Mouse (Mus musculus) G1E (cell line): ENCODE data around the gene Ift140.

ENCODE experiments used
- CTCF ChIP-seq: IDR thresholded peaks from 2 replicates; pipeline ENCODE4 v1.5.1; 2012; ENCODE audit warnings: low read depth, low read length, inconsistent platforms, mixed read lengths
- GATA1 ChIP-seq: IDR thresholded peaks from 2 replicates; pipeline ENCODE4 v1.6.1; 2012; ENCODE audit warnings: borderline replicate concordance, low read length, inconsistent platforms, mixed read lengths
- GATA2 ChIP-seq: IDR thresholded peaks from 2 replicates; pipeline ENCODE4 v1.6.1; 2012; ENCODE audit warnings: low read depth, low read length, inconsistent platforms, borderline replicate concordance
- POLR2AphosphoS5 ChIP-seq: IDR thresholded peaks from 2 replicates; pipeline ENCODE4 v1.6.1; 2012; ENCODE audit warnings: low read depth, low read length, inconsistent platforms; ENCODE audit not compliant: insufficient replicate concordance
- TAL1 ChIP-seq: conservative IDR thresholded peaks from 2 replicates; pipeline ENCODE4 v1.6.1; 2012; ENCODE audit warnings: low read depth, low read length, inconsistent platforms, mixed read lengths

DNA sequence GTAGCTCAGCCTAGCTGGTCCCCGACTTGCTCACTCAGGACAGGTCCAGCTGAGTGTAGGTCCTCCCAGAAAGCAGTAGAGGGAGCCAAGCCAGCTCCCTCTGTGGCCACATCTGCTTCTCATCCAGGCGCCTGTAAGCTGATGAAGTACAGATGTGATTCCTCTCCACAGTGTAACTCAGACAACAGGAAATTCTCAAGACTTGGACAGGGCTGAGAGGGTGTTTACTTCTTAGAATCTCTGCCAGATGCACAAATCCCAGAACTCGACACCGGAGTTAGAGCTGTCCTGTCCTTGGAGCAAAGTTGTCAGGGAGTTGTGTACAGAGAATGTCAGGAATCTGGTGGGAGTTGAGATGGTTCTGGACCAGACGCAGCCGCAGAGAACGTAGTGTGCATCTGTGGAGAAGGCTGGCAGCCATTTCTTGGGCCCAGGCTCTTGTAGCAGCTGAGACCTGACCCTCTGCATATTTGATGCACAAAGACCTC is 67.6 kb downstream of the Ift140 start, which contains the start of gene Tmem204:
- no peak for TF ChIP-seq CTCF
- TF ChIP-seq TAL1, result no peak
- TF ChIP-seq GATA1, result no peak
- TF ChIP-seq GATA2, result no peak
- TF ChIP-seq POLR2AphosphoS5, result no peak
